Mouse (Mus musculus): ENCODE data around the gene Gm21885. TPM values are rescaled to one million over a fixed set of nuclear protein-coding genes. Genes with fewer than 3 reads are reported as not detected.

The Gm21885 gene
- polyA plus RNA-seq, 1 experiment from 2014 or later: not detected

DNA sequence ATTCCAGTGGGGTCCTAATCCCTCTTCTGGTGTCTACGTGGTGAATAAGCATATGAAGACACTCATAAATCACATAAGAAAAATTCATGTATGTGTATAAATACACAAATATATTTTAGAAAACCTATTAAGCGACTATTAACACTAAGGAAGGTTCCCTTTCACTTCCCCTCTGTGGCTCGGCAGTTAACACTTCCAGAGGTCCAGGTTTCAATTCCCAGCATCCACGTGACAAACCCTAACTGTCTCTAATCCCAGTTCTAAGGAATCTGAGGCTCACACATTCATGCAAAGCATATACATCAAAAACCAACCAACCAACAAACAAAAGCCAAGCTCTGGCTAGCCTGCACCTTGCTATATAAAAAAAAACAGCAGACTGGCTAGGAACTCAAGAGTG lies 35.8 kb downstream of the Gm21885 start:
- no peak for DNase-seq (ENCODE audit: low spot score)

DNA sequence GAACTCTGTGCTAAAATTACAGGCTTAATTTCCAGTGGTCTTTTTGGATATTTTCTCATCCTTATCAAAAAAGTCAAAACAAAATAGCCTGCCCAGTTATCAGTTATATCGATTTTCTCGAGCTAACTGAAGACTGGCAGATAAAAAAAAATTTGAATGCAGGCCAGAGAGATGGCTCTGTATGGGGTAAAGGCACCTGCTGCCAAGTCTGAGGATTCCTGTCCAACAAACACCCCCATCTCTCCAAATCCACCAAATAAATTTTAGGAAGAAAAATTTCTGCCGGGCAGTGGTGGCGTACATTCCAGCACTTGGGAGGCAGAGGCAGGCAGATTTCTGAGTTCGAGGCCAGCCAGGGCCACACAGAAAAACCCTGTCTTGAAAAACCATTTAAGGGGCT lies 36.4 kb downstream of the Gm21885 start:
- DNase-seq (ENCODE audit: low spot score): no peak

DNA sequence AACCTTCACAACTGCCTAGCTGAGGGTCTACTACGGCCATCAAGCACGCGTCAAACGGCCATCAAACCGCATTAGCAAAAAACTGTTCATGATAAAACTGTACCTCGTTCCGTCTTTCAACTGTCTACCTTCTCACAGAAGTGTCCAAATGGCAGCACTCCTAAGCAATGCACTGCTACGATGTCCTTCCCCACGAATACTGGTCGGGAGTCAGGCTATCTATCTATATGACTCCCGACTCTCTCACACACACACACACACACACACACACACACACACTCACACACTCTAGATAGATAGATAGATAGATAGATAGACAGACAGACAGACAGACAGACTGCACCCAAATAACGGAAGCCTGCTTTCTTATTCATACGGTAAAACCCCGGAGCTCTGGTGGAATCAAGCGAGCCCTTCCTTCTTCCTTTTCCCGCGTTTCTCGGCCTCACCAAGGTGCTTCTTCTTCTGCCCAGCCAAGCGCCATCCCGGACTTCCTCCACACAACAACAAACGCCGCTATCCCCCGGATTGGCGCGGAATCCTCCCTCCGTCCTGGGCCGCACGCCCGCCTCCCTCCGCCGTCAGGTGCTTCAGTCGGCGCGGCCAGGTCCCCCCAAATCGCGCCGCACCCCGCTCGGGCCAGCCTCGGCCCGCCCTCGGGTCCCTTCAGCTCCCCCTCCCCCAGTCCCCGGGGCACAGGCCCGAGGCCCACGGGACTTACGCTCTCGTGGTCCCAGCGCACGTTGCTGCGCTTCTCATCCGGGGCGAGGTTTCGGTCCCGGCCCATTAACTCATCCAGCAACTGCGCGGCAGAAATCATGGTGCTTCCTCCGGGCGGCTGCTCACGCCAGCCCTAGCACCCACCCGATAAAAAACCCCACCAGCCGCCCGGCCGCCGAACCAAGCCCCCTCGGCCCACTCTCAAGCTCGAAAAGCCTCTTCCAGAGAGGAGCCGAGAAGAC lies 39.6 kb downstream of the Gm21885 start:
- no peak for DNase-seq (ENCODE audit: low spot score)

DNA sequence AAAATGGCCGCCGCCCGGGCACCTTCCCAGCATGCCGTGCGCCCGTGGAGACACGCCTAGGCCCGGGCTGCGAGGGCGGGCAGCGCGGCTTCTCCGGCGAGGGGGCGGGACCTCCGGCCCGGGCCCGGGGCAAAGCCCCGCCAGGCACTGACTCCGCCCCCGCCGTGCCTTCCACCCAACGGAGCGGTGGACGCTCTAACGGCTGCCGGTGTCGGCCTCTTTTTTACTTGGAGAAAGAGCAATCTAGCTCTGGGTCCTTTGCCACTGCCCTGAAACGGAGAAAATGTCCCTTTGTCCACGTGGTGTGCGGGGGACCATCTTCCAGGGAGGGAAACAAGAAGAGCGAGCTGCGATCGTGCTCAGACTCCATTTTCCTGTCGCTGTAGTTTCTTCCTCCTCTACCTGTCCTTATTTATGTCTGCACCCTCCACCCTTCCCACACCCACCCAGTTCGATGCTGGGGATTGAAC lies 40.3 kb downstream of the Gm21885 start, which contains the start of gene Luc7l3:
Gene Luc7l3 (minus strand): TSS at position 58 of the 470 bp plus-strand sequence.
- peak; percentile 96 for DNase-seq (ENCODE audit: low spot score)

DNA sequence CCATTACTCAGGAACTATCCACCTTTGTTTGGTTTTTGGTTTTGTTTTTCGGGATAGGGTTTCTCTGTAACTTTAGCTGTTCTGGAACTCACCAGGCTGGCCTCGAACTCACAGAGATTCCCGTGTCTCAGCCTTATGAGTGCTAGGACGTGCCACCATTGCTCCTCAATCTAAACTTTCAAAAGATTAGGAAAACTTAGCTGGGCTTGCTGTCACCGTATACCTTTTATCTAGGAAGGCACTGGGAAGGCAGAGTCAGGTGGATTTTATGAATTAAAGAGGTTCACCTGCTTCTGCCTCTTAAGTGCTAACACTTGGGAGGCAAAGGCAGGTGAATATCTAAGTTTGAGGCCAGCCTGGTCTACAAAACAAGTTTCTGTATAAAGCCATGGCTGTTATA lies 41.0 kb downstream of the Gm21885 start:
- DNase-seq (ENCODE audit: low spot score): no peak

DNA sequence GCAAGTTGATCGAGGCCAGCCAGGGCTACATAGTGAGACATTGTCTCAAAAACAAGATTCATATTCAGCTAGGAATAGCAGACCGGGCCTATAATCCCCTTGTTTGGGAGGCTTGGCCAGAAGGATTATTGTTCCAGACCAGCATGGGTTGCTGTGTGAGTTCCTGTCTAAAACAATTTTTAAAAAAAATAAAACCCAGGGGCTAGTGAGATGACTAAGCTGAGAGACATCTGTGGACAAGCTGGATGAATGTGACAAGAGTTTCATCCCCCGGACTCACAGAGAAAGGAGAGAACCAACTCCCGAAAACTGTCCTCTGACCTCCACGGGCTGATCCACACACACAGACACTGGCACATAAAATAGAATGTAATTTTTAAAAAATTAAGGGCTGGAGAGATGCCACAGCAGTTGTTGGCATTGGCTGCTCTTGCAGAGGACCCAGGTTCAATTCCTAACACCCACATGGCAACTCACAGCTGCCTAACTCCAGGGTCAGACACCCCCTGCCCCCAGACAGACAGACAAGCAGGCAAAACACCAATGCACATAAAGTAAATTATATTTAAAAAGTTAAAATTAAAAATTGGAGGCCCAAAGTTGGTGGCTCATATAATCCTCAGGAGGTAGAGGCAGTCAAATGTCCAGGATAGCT lies 41.7 kb downstream of the Gm21885 start:
- DNase-seq (ENCODE audit: low spot score): no peak

DNA sequence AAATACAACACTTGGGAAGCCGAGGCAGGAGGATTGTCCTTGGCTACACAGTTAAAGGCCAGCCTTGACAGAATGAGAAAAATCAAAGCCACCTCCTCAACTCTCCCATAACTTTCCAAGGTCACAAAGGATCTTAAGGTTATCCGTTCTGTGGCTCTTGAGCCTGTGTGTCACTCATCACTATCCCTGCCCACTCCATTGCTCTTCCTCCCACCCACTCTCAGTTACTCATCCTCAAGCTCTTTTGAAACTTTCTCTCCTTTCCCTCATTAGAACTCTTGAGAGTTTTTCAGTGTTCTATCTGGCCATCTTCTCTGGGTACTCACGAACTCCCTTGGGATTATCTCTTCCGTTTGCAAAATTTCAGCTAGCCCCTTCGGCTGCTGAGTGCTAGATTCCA lies 42.9 kb downstream of the Gm21885 start:
- no peak for DNase-seq (ENCODE audit: low spot score)

DNA sequence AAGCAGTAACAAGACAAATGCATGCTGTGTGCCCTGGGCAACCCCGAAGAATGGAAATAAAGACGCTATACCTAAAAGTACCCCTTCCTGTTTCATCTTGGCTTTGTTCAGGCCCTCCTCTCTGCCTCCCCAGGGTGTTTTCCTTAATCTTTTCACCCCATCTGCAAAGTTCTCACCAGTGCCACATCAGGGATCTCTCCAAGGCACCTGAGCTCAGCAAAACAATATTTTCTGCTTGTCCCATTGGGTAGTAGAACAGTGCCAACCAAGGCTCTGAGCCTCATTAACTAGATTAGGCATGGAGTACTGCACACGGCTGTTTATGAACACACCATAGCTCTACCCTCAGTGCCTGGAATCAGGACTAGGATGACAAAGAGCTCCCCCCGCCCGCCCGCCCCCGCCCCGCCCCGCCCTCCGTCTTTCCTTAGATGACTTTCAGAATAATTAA lies 45.3 kb downstream of the Gm21885 start:
- no peak for DNase-seq (ENCODE audit: low spot score)

DNA sequence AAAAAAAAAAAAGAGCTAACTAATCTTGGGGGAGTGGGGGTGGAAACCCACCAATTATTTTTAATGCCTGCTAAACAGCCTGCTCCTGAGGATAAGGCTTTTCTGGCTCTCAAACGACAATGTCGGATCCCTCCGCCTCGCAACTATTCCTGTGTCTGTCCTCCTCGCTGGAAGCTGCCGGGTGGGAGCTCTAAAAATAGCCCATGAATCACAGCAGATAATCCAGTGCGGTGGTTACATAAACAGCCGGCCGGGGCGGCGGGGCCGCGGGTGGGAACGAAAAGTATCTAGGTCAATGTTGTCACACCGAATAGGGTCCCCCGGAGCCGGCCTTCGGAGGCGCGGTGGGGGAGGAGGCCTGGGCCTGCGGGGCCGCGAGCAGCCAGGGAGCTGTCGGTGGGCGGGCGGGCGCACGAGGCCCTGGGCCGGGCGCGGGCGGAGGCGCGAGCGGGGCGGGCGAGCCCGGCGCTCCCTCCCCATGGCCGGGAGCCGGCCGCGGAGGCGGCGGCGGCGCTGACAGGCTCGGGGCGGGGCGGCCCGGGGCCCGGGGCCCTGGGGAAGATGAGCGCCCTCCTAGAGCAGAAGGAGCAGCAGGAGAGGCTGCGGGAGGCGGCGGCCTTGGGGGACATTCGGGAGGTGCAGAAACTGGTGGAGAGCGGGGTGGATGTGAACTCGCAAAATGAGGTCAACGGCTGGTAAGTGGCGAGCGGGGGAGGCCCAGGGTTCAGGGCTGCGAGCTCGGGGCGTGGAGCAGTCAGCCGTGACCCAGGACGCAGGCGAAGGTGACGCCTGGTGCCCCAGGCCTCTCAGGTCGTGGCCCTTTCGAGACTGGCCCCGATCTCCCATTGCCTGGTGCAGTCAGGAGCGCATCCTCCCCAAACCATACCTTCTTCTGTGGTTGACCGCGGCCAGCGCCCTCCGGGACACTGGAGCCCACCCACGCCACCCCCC lies 46.3 kb downstream of the Gm21885 start, which contains the start of gene Ankrd40:
Gene Ankrd40 (plus strand): TSS at position 309 of the 951 bp plus-strand sequence.
- peak; percentile 80 for DNase-seq (ENCODE audit: low spot score)

DNA sequence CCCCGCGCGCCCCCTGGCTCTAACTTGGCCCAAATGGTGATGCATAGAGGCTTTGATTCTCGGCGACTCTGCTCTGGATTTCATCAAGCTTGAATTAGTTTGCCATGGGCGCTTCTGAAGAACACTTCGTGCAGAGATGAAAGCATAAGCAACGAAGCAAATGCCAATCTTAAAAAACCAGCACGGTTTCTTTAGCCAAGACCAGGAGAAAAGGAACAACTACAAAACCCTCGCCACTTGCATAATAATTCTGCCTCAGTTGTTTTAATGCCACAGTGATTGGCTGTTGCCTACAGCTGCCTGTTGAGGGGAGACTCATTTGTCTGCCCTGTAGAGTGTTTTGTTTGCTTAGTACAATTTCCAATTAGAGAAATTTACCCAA lies 47.0 kb downstream of the Gm21885 start:
- no peak for DNase-seq (ENCODE audit: low spot score)

DNA sequence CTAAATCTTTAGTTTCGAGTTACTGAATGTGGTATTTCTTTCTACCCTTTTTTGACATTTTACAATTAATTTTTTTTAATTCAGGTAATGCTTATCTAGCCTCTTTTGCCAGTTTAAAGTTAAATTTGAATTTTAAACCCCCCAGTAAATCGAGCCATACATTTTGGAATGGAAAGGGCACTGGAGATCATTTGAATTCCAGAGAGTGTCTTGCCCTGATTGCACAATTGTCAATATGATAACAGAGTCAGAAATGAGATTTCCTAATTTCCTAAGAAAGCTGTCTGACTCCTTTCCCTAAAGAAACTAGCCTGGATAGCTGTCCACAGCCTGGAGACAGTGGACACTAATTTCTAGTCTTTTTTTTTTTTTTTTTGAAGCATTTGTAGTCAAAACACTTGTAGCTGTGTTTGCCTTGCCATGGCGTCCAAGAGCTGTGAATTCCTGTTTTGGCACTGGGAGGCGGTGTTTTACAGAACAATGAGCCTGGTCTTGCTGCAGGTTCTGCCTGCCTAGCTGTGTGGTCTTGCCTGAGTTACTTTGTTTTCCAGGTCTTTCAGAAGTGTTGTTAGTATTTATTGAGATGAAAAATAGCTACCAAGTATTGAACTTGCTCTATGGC lies 47.7 kb downstream of the Gm21885 start:
- DNase-seq (ENCODE audit: low spot score): peak; percentile 51

DNA sequence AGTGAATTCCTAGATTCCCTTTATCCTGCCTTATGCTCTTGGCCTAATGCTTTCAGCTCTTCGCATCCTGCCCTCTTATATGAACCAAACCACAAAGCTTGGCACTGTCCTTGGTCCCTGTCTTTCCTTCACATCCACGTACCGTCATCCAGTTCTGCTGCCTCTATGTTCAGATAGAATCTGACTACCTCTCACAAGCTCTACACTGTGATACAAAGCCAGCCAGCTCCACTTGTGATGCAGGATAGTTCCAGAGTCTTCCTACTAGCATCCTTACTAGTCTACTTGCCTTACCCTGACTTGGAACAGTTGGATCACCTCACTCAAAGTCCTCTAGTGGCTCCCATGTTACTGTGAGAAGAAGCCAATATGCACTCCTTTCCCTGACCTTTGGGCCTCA lies 48.5 kb downstream of the Gm21885 start:
- DNase-seq (ENCODE audit: low spot score): no peak

DNA sequence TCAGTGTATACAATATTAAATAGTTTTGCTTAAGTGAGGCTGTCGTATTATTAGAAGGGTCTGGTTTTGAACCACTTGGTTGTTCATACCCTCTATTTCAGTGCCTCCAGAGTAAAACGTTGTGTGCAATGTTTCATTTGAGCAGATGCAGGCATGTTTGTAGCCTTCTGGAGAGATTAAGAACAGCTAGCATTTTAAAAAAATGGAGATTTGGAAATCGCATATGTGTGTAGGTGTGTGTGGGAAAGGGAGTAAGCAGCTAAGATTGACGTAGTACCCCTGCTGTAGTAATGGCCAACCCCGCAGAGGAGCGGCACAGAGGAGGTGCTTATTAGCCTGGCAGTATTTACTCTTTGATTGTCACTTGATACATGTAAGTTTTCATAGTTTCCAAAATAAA lies 51.1 kb downstream of the Gm21885 start:
- no peak for DNase-seq (ENCODE audit: low spot score)

DNA sequence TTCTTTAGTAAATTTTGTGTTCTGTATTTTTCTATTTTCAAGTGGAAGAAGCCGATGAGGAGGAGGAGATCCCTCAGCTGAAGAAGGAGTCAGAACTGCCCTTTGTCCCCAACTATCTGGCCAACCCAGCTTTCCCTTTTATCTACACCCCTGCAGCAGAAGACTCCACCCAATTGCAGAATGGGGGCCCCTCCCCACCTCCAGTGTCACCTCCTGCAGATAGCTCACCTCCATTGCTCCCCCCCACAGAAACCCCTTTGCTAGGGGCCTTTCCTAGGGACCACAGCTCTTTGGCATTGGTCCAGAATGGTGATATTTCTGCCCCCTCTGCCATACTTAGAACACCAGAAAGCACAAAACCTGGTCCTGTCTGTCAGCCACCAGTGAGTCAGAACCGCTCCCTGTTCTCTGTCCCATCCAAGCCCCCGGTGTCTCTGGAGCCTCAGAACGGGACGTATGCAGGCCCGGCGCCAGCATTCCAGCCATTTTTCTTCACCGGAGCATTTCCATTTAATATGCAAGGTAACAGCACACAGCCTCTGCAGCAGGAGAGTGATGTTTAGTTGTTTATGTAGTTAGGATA lies 52.8 kb downstream of the Gm21885 start:
- DNase-seq (ENCODE audit: low spot score): no peak

Other genes starting within 250 kb of the Gm21885 start
- 21.6 and 23.9 TPM in 2 replicates for gene Tob1, start 70.4 kb upstream of the Gm21885 start, polyA plus RNA-seq (2015; fragmentation: Nextera tagmentation; extraction: Ambion mirVana)
- gene Wfikkn2, start 35.9 kb upstream of the Gm21885 start, polyA plus RNA-seq (2015; fragmentation: Nextera tagmentation; extraction: Ambion mirVana): 17.5 and 19.5 TPM in 2 replicates
- 124 and 132 TPM in 2 replicates for gene Luc7l3, start 40.1 kb downstream of the Gm21885 start, polyA plus RNA-seq (2015; fragmentation: Nextera tagmentation; extraction: Ambion mirVana)
- 16.2 and 20.0 TPM in 2 replicates for gene Ankrd40, start 46.1 kb downstream of the Gm21885 start, polyA plus RNA-seq (2015; fragmentation: Nextera tagmentation; extraction: Ambion mirVana)
- gene Abcc3, start 111.1 kb downstream of the Gm21885 start, polyA plus RNA-seq (2015; fragmentation: Nextera tagmentation; extraction: Ambion mirVana): 2.6 and 2.8 TPM in 2 replicates
- 0.21 and 0.23 TPM in 2 replicates for gene Cacna1g, start 192.3 kb downstream of the Gm21885 start, polyA plus RNA-seq (2015; fragmentation: Nextera tagmentation; extraction: Ambion mirVana)
- 0.09 TPM in 1 of 2 replicates, not detected in the other for gene Spata20, start 204.3 kb downstream of the Gm21885 start, polyA plus RNA-seq (2015; fragmentation: Nextera tagmentation; extraction: Ambion mirVana)
- 0.78 and 0.91 TPM in 2 replicates for gene Epn3, start 218.1 kb downstream of the Gm21885 start, polyA plus RNA-seq (2015; fragmentation: Nextera tagmentation; extraction: Ambion mirVana)
- 0.14 and 0.17 TPM in 2 replicates for gene Mycbpap, start 239.9 kb downstream of the Gm21885 start, polyA plus RNA-seq (2015; fragmentation: Nextera tagmentation; extraction: Ambion mirVana)

Measured in thymus, postnatal 0 days (tissue).